Mouse (Mus musculus): ENCODE results near the gene Rtn4rl1.

Gene Rtn4rl1

DNA sequence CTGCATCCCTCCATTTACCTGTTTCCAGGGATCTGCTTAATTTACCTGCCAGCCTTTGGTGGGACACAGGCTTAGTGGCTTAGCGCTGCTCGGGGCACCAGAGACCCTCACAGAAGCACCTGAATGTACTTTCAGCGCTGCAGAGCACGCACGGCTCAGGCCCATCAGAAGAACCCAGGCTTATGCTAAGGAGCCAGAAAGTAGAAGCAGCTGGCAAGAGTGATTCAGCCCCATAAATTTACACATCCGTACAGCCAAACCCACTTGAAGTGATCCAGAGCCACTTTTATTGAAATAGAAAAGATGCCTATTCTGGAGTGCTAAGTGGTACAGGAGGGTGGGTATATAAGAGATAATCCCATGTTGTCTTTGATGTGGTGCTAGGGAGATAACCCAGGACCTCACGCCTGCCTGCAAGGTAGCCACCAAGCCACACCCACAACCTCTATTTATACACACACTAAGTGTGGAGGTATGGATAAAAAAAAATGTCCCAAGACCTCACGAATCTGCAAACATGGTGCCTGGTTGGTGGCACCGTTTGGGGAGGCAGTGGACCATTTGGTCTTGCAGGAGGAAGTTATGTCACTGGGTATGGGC is 102.9 kb downstream of the Rtn4rl1 start:
- no peak for DNase-seq (ENCODE audit: low read depth, low spot score)

DNA sequence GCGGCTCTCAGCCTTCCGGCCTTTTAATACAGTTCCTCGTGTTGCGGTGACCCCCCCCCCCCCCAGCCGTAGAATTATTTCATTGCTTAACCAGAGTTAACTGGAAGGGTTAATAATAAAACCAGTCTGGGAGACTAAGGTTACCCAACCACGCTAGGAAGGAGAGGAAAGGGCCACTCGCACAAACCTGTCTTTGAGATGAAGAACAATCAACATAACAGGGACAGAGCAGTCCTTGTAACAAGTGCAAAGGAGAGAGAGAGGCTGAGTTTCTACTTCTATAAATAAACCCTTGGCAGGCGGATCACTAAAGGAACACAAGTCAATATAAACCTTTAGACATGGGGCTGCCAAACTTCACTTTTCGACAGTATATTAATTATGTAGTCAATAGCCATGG is 104.0 kb downstream of the Rtn4rl1 start:
- no peak for DNase-seq (ENCODE audit: low read depth, low spot score)

DNA sequence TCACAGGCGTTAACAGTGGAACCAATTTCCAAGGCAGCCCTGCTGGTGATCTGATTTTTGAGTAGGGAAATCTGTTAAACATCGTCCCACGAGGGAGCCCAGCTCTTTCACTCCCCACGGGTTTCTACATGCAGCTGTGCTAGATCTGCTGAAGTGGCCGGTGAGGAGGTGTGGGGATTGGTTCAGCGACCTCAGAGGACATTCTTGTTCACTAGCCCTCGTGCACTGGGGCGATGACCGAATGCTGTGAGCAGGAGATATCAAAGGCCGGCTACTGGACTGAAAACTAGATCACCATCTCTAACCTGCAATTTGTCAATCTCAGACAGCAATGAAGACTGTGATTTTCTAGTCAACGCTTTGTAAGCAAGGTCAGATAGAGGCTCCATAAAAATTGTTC is 104.9 kb downstream of the Rtn4rl1 start:
- DNase-seq (ENCODE audit: low read depth, low spot score): no peak

DNA sequence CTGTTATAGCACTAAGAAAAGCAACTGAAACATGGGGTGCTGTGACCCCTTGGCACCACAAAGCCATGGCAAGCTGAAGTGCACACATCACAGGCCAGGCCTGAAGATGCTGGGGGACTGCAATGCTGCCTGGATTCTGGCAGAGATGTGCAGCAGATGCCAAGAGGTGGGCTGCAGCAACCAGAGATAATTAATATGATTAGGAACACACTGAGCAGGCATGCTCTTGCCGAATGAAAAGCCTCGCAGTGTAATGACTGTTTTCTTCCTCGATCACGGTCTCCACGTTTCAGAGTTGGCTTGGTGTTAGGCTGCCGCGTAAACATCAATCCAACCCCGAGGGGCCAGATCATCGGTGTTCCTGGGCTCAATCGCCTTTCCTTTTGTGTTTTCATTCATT is 106.2 kb downstream of the Rtn4rl1 start:
- DNase-seq (ENCODE audit: low read depth, low spot score): no peak

DNA sequence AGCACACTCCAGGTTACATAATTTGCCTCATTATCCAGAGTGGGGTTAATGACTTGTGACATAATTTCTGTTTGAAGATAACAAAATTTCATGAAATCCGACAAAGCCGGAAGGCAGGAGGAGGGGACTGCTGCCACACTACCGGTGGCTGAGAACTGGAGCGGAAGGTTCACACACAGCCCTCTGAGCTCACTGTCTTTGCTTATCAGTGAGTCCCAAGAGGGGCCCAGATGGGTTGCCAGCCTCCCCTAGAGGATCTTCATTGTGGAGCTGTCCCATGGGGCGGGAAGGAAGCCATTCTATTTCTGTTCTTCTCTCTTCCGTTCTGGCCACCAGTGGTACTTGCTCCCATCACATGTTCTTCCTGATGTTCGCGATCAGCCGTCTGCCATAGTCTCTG is 107.4 kb downstream of the Rtn4rl1 start:
- no peak for DNase-seq (ENCODE audit: low read depth, low spot score)

DNA sequence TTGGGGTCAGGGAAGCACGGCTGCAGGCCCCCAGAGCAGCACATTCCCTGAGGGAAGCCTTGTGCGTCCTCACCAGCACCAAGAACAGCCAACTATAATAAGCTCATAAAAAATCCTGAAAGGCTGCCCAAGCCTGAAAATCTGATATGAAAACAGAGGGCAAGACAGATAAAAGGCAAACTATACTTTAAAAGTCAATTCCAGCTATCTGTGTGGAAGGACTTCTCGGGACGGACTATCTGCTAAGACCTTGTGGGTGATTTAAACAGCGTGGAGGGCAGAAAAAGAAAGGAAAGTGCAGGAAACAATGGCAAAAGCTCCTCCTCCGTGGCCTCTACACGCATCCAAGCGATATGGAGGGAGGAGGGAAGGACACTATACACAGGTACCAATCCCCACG is 111.2 kb downstream of the Rtn4rl1 start:
- DNase-seq (ENCODE audit: low read depth, low spot score): no peak

DNA sequence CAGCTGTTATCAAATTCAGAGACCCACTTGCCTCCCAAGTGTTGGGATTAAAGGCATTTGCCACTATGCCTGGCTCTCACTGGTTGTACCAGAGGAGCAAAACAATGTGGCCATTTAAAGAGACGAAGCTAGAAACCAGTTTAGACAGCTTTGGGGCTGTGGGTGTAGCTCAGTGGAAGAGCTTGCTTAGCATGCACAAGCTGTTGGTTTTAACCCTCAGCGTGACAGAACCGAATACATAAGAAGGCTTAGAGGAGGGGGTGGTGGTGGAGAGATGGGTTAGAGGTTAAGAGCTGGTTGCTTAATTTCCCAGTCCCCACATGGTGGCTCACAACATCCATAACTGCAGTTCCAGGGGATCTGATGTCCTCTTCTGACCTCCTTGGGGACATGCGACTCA is 115.1 kb downstream of the Rtn4rl1 start:
- DNase-seq (ENCODE audit: low read depth, low spot score): peak; percentile 39

DNA sequence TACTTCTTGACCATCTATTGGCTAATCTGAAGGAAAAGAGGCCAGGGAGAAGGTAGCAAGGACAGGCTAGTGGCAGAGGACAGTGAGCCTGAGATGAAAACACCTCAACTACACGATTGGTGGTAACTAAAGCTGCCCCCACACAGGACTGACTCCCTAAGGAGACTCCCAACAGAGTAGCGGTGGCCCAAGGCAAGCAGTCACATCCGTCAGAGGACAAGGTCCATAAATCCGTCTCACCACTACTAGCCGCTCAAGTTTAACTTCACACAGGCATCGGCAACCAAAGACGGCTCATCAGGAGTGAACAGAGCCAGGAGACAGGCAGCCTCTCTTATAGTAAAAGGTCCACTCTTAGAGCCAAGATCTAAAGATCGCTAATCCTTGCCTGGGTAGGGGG is 117.2 kb downstream of the Rtn4rl1 start:
- DNase-seq (ENCODE audit: low read depth, low spot score): no peak

DNA sequence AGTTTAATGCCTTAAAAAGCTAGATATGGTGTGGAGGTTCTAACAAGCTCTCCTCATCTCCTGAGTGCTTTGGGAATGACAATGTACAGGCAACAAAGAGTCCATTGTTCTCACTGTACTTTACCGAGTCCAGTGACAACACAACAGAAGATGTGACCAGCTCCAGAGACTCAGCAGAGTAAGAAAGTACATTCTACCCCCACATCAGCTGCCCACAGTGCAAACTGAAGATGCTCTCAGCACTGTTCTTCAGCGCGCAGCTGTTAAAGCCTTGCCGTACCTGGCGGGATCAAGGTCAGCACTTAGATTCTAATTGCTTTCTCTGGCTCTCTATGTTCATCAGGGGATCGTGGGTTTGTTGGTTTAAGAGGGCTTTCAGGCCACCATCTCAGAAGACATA is 118.2 kb downstream of the Rtn4rl1 start:
- DNase-seq (ENCODE audit: low read depth, low spot score): no peak

DNA sequence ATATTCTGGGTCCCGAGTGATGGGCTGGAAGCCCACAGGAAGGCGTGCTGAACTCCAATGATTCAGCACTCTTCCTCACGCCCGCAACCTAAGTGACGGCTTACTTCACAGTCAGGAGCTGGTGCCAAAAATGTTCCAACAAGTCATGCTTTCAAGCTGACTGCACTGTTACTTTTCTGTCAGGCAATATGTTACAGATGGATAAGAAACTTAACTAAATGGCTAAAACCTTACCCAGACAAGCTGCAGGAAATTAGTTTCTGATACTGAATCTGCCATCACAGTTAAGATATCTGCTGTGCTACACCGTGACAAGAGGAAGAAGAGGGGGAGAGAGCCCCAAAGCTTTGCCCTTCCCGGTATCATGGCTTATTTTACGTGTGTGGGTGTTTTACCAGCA is 120.3 kb downstream of the Rtn4rl1 start:
- no peak for DNase-seq (ENCODE audit: low read depth, low spot score)
